7 mouse cellular contexts compared by ENCODE assay signal in the genomic region with DNA sequence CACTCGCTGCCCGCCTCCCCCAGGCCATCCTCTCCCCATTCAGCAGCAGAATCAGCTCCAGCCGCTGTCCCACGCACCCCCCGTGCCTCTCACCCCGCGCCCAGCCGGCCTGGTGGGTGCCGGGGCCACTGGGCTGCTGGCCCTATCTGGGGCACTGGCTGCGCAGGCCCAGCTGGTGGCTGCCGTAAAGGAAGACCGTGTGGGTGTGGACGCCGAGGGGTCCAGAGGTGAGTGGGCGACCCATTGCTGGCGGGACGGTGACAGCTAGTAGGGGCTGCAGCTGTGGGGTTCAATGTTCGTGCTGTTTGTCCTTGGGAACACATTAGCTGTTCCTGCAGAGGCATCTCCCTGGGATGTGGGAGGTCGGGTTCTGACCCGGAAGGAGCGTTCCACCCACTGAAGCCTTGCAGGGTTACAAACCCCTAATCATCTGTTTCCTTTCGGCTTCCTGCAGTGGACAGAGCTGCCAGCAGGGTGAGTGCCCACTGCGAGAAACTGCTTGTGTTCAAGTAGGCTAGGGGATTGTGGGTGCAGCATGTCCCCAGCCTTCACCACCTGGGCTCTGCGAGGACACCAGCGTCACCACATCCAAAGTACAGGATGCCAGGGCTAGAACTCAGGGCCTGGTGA. TPM values are rescaled to one million over a fixed set of nuclear protein-coding genes. Genes with fewer than 3 reads are reported as not detected.
DNase-seq lines count a peak whose midpoint lies in the region; ATAC-seq and TF ChIP-seq lines count a peak whose summit lies in the region.

No protein-coding gene starts in this region.

- peak overlapping the region; percentile 26 for H3K4me2 ChIP-seq in lung, embryonic 16.5 days (ENCODE audit: low read depth, low read length)
- no peak overlapping the region for H3K4me2 ChIP-seq in limb, embryonic 11.5 days (ENCODE audit: low read depth, severe bottlenecking)

- no peaks in the 10 kb centered on the region for H3K9me3 ChIP-seq in lung, embryonic 16.5 days (ENCODE audit: control insufficient read depth, low read length)
- no peaks in the 10 kb centered on the region for H3K9me3 ChIP-seq in embryonic facial prominence, embryonic 10.5 days
- no peaks in the 10 kb centered on the region for H3K9me3 ChIP-seq in limb, embryonic 11.5 days (ENCODE audit: control insufficient read depth, low read length)

- TF ChIP-seq POLR2A in lung, adult 2 months (IDR thresholded peaks at IDR 0.05; ENCODE audit: borderline replicate concordance, extremely low read depth, low read depth, low read length) = no peak
- no peak for TF ChIP-seq POLR2A in small intestine, adult 2 months (IDR thresholded peaks at IDR 0.05; ENCODE audit: low read depth, low read length)

- 47% methylated on average over 25 of the region's 25 CpGs for WGBS in lung, embryonic 16.5 days
- 44% methylated on average over 25 of the region's 25 CpGs for WGBS in lung, adult 2 months
- 48% methylated on average over 25 of the region's 25 CpGs for WGBS in embryonic facial prominence, embryonic 10.5 days
- 48% methylated on average over 25 of the region's 25 CpGs for WGBS in limb, embryonic 11.5 days
- WGBS in small intestine, adult 2 months = 64% methylated on average over 25 of the region's 25 CpGs

- no peaks in the 10 kb centered on the region for H3K27me3 ChIP-seq in lung, embryonic 16.5 days (ENCODE audit: control insufficient read depth, insufficient read depth, low read depth, low read length)
- H3K27me3 ChIP-seq in embryonic facial prominence, embryonic 10.5 days (replicated peaks; ENCODE audit: low read depth, poor library complexity, severe bottlenecking) = peaks cover 98% of the 10 kb centered on the region
- 0 out of 2 replicates have a peak, but pooled peaks cover 2% of the 10 kb centered on the region for H3K27me3 ChIP-seq in limb, embryonic 11.5 days (ENCODE audit: control insufficient read depth, insufficient read depth, low read length)
- H3K27me3 ChIP-seq in small intestine, adult 2 months (ENCODE audit: control insufficient read depth, insufficient read depth, low read length) = no peaks in the 10 kb centered on the region

- no peak overlapping the region for H3K4me3 ChIP-seq in lung, embryonic 16.5 days (ENCODE audit: low read length)
- H3K4me3 ChIP-seq in lung, adult 2 months (replicated peaks; ENCODE audit: extremely low read depth, low read depth, low read length) = no peak overlapping the region
- peak overlapping the region; percentile 19; the same call in 1 of the 2 replicates for H3K4me3 ChIP-seq in embryonic facial prominence, embryonic 10.5 days
- H3K4me3 ChIP-seq in limb, embryonic 11.5 days (ENCODE audit: low read depth, low read length) = no peak overlapping the region
- peak overlapping the region; percentile 2; the same call in 1 of the 2 replicates for H3K4me3 ChIP-seq in small intestine, adult 2 months (ENCODE audit: low read depth, low read length)

- peak overlapping the region; percentile 27; the same call in 1 of the 2 replicates for H3K9ac ChIP-seq in lung, embryonic 16.5 days (ENCODE audit: low read length)
- no peak overlapping the region; the same call in 1 of the 2 replicates for H3K9ac ChIP-seq in limb, embryonic 11.5 days (ENCODE audit: low read length)

- DNase-seq in lung, adult 2 months = no peak
- DNase-seq in embryonic facial prominence, embryonic 10.5 days (ENCODE audit: low spot score) = peak; percentile 40
- DNase-seq in limb, embryonic 11.5 days (ENCODE audit: low spot score) = no peak
- DNase-seq in right cerebral cortex, postnatal 36 days (ENCODE audit: low spot score in 2 of 2) = no peak
- DNase-seq in layer of hippocampus, adult 11-12 months (ENCODE audit: low spot score) = no peak

- peak; percentile 13 for ATAC-seq in lung, embryonic 16.5 days (ENCODE audit: low read depth)
- ATAC-seq in limb, embryonic 11.5 days (ENCODE audit: insufficient number of reproducible peaks, low FRiP score, low TSS enrichment, low read depth) = no peak

- peaks cover 6% of the 10 kb centered on the region for H3K4me1 ChIP-seq in lung, embryonic 16.5 days (replicated peaks; ENCODE audit: control insufficient read depth, insufficient read depth, low read length)
- H3K4me1 ChIP-seq in lung, adult 2 months (ENCODE audit: control insufficient read depth, insufficient read depth, low read length) = peaks cover 3% of the 10 kb centered on the region; the same call in 1 of the 2 replicates
- H3K4me1 ChIP-seq in embryonic facial prominence, embryonic 10.5 days = peaks cover 55% of the 10 kb centered on the region
- peaks cover 12% of the 10 kb centered on the region for H3K4me1 ChIP-seq in limb, embryonic 11.5 days (ENCODE audit: control insufficient read depth, insufficient read depth, low read length)
- H3K4me1 ChIP-seq in small intestine, adult 2 months (ENCODE audit: control insufficient read depth, insufficient read depth, insufficient read length, low read length) = peaks cover 2% of the 10 kb centered on the region; the same call in 1 of the 2 replicates

- no peak overlapping the region for H3K27ac ChIP-seq in lung, embryonic 16.5 days (ENCODE audit: low read length)
- 0 out of 2 replicates have a peak overlapping the region, but pooled peaks have one; percentile 3 for H3K27ac ChIP-seq in embryonic facial prominence, embryonic 10.5 days (replicated peaks)
- 0 out of 2 replicates have a peak overlapping the region, but pooled peaks have one; percentile 10 for H3K27ac ChIP-seq in limb, embryonic 11.5 days (replicated peaks; ENCODE audit: low read depth, low read length)
- H3K27ac ChIP-seq in small intestine, adult 2 months (ENCODE audit: insufficient read depth, low read depth, low read length) = no peak overlapping the region

- peaks cover 2% of the 10 kb centered on the region for H3K36me3 ChIP-seq in lung, embryonic 16.5 days (ENCODE audit: control insufficient read depth, insufficient read depth, low read length)
- no peaks in the 10 kb centered on the region; the same call in 1 of the 2 replicates for H3K36me3 ChIP-seq in embryonic facial prominence, embryonic 10.5 days (replicated peaks)
- no peaks in the 10 kb centered on the region for H3K36me3 ChIP-seq in limb, embryonic 11.5 days (ENCODE audit: control insufficient read depth, insufficient read depth, low read length)
- H3K36me3 ChIP-seq in small intestine, adult 2 months (ENCODE audit: control insufficient read depth, insufficient read depth, low read length) = no peaks in the 10 kb centered on the region

- no peak for TF ChIP-seq CTCF in lung, adult 2 months (IDR thresholded peaks at IDR 0.05; ENCODE audit: insufficient read depth, low read length)
- TF ChIP-seq CTCF in small intestine, adult 2 months (IDR thresholded peaks at IDR 0.05; ENCODE audit: extremely low read depth, insufficient read length, insufficient replicate concordance, low read depth, low read length) = no peak

RNA-seq across cellular contexts. Expression of a gene that starts 6.2 kb away (rescaled TPM):
- 51.2 and 53.3 TPM in 2 replicates for polyA plus RNA-seq in lung, embryonic 16.5 days (2015; fragmentation: Nextera tagmentation; extraction: Ambion mirVana)
- polyA plus RNA-seq in lung, adult 2 months (2012; rRNA removed) = 164 and 218 TPM in 2 replicates
- 14.0 and 17.1 TPM in 2 replicates for polyA plus RNA-seq in embryonic facial prominence, embryonic 10.5 days (2016; fragmentation: Nextera tagmentation; extraction: Ambion mirVana)
- 13.7 and 18.4 TPM in 2 replicates for polyA plus RNA-seq in limb, embryonic 11.5 days (2014; fragmentation: Nextera tagmentation; extraction: Ambion mirVana)
- polyA plus RNA-seq in small intestine, adult 2 months (2012; rRNA removed) = 17.8 and 20.4 TPM in 2 replicates

RNA-seq across cellular contexts. Expression of a gene that starts 20.3 kb away (rescaled TPM):
- polyA plus RNA-seq in lung, embryonic 16.5 days (2015; fragmentation: Nextera tagmentation; extraction: Ambion mirVana) = 30.1 and 33.8 TPM in 2 replicates
- 33.3 and 41.6 TPM in 2 replicates for polyA plus RNA-seq in lung, adult 2 months (2012; rRNA removed)
- polyA plus RNA-seq in embryonic facial prominence, embryonic 10.5 days (2016; fragmentation: Nextera tagmentation; extraction: Ambion mirVana) = 7.1 and 8.2 TPM in 2 replicates
- polyA plus RNA-seq in limb, embryonic 11.5 days (2014; fragmentation: Nextera tagmentation; extraction: Ambion mirVana) = 11.1 and 11.6 TPM in 2 replicates
- polyA plus RNA-seq in small intestine, adult 2 months (2012; rRNA removed) = 7.3 and 34.4 TPM in 2 replicates

RNA-seq across cellular contexts. Expression of a gene that starts 21.3 kb away (rescaled TPM):
- polyA plus RNA-seq in lung, embryonic 16.5 days (2015; fragmentation: Nextera tagmentation; extraction: Ambion mirVana) = 377 and 416 TPM in 2 replicates
- polyA plus RNA-seq in lung, adult 2 months (2012; rRNA removed) = 1,275 and 1,423 TPM in 2 replicates
- 266 and 347 TPM in 2 replicates for polyA plus RNA-seq in embryonic facial prominence, embryonic 10.5 days (2016; fragmentation: Nextera tagmentation; extraction: Ambion mirVana)
- polyA plus RNA-seq in limb, embryonic 11.5 days (2014; fragmentation: Nextera tagmentation; extraction: Ambion mirVana) = 259 and 343 TPM in 2 replicates
- 1,054 and 3,003 TPM in 2 replicates for polyA plus RNA-seq in small intestine, adult 2 months (2012; rRNA removed)

RNA-seq across cellular contexts. Expression of a gene that starts 25.5 kb away (rescaled TPM):
- 0.24 and 0.98 TPM in 2 replicates for polyA plus RNA-seq in lung, embryonic 16.5 days (2015; fragmentation: Nextera tagmentation; extraction: Ambion mirVana)
- 0.57 and 1.1 TPM in 2 replicates for polyA plus RNA-seq in lung, adult 2 months (2012; rRNA removed)
- polyA plus RNA-seq in embryonic facial prominence, embryonic 10.5 days (2016; fragmentation: Nextera tagmentation; extraction: Ambion mirVana) = 1.5 and 2.1 TPM in 2 replicates
- 0.63 and 1.5 TPM in 2 replicates for polyA plus RNA-seq in limb, embryonic 11.5 days (2014; fragmentation: Nextera tagmentation; extraction: Ambion mirVana)
- polyA plus RNA-seq in small intestine, adult 2 months (2012; rRNA removed) = 0.33 and 0.58 TPM in 2 replicates

RNA-seq across cellular contexts. Expression of a gene that starts 35.6 kb away (rescaled TPM):
- polyA plus RNA-seq in lung, embryonic 16.5 days (2015; fragmentation: Nextera tagmentation; extraction: Ambion mirVana) = 68.7 and 70.9 TPM in 2 replicates
- polyA plus RNA-seq in lung, adult 2 months (2012; rRNA removed) = 114 and 117 TPM in 2 replicates
- 79.0 and 80.4 TPM in 2 replicates for polyA plus RNA-seq in embryonic facial prominence, embryonic 10.5 days (2016; fragmentation: Nextera tagmentation; extraction: Ambion mirVana)
- polyA plus RNA-seq in limb, embryonic 11.5 days (2014; fragmentation: Nextera tagmentation; extraction: Ambion mirVana) = 80.3 and 82.1 TPM in 2 replicates
- polyA plus RNA-seq in small intestine, adult 2 months (2012; rRNA removed) = 318 and 828 TPM in 2 replicates

Comparison
In these comparisons a context has a peak if more than half of its experiments do, and no peak if none do; other contexts are left out.
1. H3K27ac ChIP-seq: peak in embryonic facial prominence, embryonic 10.5 days (single experiment) and limb, embryonic 11.5 days (single experiment); none in lung, embryonic 16.5 days (single experiment) and small intestine, adult 2 months (single experiment).
2. H3K4me3 ChIP-seq: peak in embryonic facial prominence, embryonic 10.5 days (single experiment) and small intestine, adult 2 months (single experiment); none in lung, embryonic 16.5 days (single experiment), lung, adult 2 months (single experiment) and limb, embryonic 11.5 days (single experiment).